9 mouse cellular contexts compared by ENCODE assay signal in genomic region chr5:113165481-113165880, GRCm38 (mm10). TPM values are rescaled to one million over a fixed set of nuclear protein-coding genes. Genes with fewer than 3 reads are reported as not detected.
DNase-seq lines count a peak whose midpoint lies in the region; ATAC-seq lines count a peak whose summit lies in the region.
"Had no signal": no experiment of that assay in that cellular context is flagged by ENCODE, and none has a peak within 500 bp of the region (broad histone marks: within the 10 kb centered on the region; RNA-seq: fewer than 3 reads in every experiment).

No protein-coding gene starts in this region.

- no peaks in the 10 kb centered on the region for H3K9me3 ChIP-seq in intestine, embryonic 16.5 days (ENCODE audit: control insufficient read depth, low read length)
- H3K9me3 ChIP-seq in midbrain, embryonic 13.5 days: no peaks in the 10 kb centered on the region

- DNase-seq in cerebellum, adult 11-12 months: peak; percentile 25
- DNase-seq in cerebellum, postnatal 4 days (ENCODE audit: low spot score in 2 of 2): no peak
- DNase-seq in lung, postnatal 10 days: peak; percentile 47
- no peak for DNase-seq in lung, postnatal 36 days
- no peak for DNase-seq in left cerebral cortex, adult 9 months (ENCODE audit: low spot score in 2 of 2)
- DNase-seq in left cerebral cortex, adult 8-10 months (ENCODE audit: low spot score in 2 of 2): no peak

- WGBS in intestine, embryonic 16.5 days: 47% methylated on average over 11 of the region's 11 CpGs
- 41% methylated on average over 11 of the region's 11 CpGs for WGBS in midbrain, embryonic 13.5 days

- ATAC-seq in intestine, embryonic 16.5 days: no peak
- ATAC-seq in midbrain, embryonic 13.5 days: no peak

- no peaks in the 10 kb centered on the region for H3K36me3 ChIP-seq in intestine, embryonic 16.5 days (ENCODE audit: control insufficient read depth, insufficient read depth, low read length)
- H3K36me3 ChIP-seq in midbrain, embryonic 13.5 days: no peaks in the 10 kb centered on the region

- 0 out of 2 replicates have a peak overlapping the region, but pooled peaks have one; percentile 6 for H3K9ac ChIP-seq in intestine, embryonic 16.5 days (ENCODE audit: low read depth, low read length)
- H3K9ac ChIP-seq in midbrain, embryonic 13.5 days (replicated peaks): no peak overlapping the region

- H3K4me2 ChIP-seq in intestine, embryonic 16.5 days (ENCODE audit: low read depth, low read length): peak overlapping the region; percentile 34
- no peak overlapping the region for H3K4me2 ChIP-seq in midbrain, embryonic 13.5 days (replicated peaks)

- peaks cover 38% of the 10 kb centered on the region for H3K4me1 ChIP-seq in intestine, embryonic 16.5 days (ENCODE audit: control insufficient read depth, insufficient read depth, low read length)
- peaks cover 32% of the 10 kb centered on the region for H3K4me1 ChIP-seq in midbrain, embryonic 13.5 days (replicated peaks)

- no peak overlapping the region for H3K4me3 ChIP-seq in intestine, embryonic 16.5 days (ENCODE audit: low read length)
- no peak overlapping the region for H3K4me3 ChIP-seq in midbrain, embryonic 13.5 days (replicated peaks)
- H3K4me3 ChIP-seq: erythroblast, embryonic 14.5 days had no signal

- peak overlapping the region; percentile 89 for H3K27ac ChIP-seq in intestine, embryonic 16.5 days (ENCODE audit: low read length)
- H3K27ac ChIP-seq in midbrain, embryonic 13.5 days: peak overlapping the region; percentile 37; the same call in 1 of the 2 replicates

- no peaks in the 10 kb centered on the region for H3K27me3 ChIP-seq in intestine, embryonic 16.5 days (replicated peaks; ENCODE audit: control insufficient read depth, insufficient read depth, low read length)
- no peaks in the 10 kb centered on the region for H3K27me3 ChIP-seq in midbrain, embryonic 13.5 days

RNA-seq across cellular contexts. Expression of gene 2900026A02Rik, which starts 55.6 kb away (rescaled TPM):
- polyA plus RNA-seq in intestine, embryonic 16.5 days (2015; fragmentation: Nextera tagmentation; extraction: Ambion mirVana): 8.3 and 9.5 TPM in 2 replicates
- polyA plus RNA-seq in midbrain, embryonic 13.5 days (2015; fragmentation: Nextera tagmentation; extraction: Ambion mirVana): 2.4 and 2.7 TPM in 2 replicates
- total RNA-seq in left cerebral cortex, adult 8-10 months (2022): 10 to 100 TPM; 33.9 to 38.7 (median 35.5) TPM

Comparison
In these comparisons a context has a peak if more than half of its experiments do, and no peak if none do; other contexts are left out.
1. DNase-seq: peak in cerebellum, adult 11-12 months (single experiment) and lung, postnatal 10 days (single experiment); none in cerebellum, postnatal 4 days (0 of 2), lung, postnatal 36 days (single experiment), left cerebral cortex, adult 9 months (0 of 2) and left cerebral cortex, adult 8-10 months (0 of 2).